Mouse (Mus musculus) embryonic stem cell, embryonic (primary cell): ENCODE measurements around the gene Ppdpf.

ENCODE experiments used
- CTCF ChIA-PET, 4 experiments: fragments of 300-600 bp in 2 of 4; fragments of 350-600 bp in 2 of 4; sonication (Branson Sonifier 250); formaldehyde crosslinking; loops; one replicate each; lab custom pipeline; 2022; ENCODE audit warnings: inconsistent platforms in 2 of 4; lab: Charles Lee
- POLR2A ChIA-PET, 4 experiments: fragments of 300-600 bp in 2 of 4; fragments of 350-600 bp in 2 of 4; sonication (Branson Sonifier 250); formaldehyde crosslinking; loops; one replicate each; lab custom pipeline; 2022; ENCODE audit warnings: antibody characterized with exemption in 4 of 4, inconsistent platforms in 1 of 4; lab: Charles Lee

Gene Ppdpf

DNA sequence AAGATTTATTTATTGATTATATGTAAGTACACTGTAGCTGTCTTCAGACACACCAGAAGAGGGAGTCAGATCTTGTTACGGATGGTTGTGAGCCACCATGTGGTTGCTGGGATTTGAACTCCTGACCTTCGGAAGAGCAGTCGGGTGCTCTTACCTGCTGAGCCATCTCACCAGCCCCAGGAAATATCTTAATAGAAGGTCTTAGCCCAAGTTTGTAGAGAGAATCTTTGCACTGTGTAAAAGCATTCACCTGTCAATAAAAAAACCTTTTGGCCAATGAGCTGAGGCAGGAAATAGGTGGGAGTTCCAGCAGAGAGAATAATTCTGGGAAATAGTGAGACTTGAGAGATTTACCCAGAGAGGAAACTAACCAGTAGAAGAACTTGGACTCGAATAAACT, 4.3 kb downstream of the Ppdpf start:
- POLR2A ChIA-PET = interaction anchor here in 2 of 4 experiments (1.1 to 1.5 kb wide), 4 partner anchors 22 to 410 kb away, joined by 3 to 5 read pairs (median 4); partner anchors contain the start of gene Fndc11 (in 1 of the 2)
- CTCF ChIA-PET = interaction anchor here in 1 of 4 experiments (0.7 kb wide), 1 partner anchor 22 kb away, joined by 4 read pairs; the partner anchor contains the start of gene Srms

DNA sequence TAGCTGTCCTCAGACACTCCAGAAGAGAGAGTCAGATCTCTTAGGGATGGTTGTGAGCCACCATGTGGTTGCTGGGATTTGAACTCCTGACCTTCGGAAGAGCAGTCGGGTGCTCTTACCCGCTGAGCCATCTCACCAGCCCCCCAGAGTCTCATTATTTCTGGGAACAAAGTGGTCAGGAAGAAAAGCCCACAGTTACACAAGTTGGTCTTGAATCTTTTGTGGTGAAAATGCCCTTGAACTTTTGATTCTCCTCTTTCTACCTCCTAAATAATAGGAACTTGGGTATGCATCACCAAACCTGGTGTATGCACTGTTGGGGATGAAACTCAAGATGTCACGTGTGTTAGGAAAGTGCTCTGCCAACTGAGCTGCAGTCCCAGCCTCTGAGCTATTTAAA, 4.9 kb downstream of the Ppdpf start:
- ChIA-PET CTCF (no interaction called here), POLR2A (interaction anchor here in 1 of 4 experiments (1.1 to 1.3 kb wide), 2 partner anchors 11 to 21 kb away, joined by 3 read pairs; partner anchors contain the start of genes Ptk6 and Srms)

GRCm38 (mm10) chr2:181193044-181193443, 6.0 kb downstream of the Ppdpf start:
- POLR2A ChIA-PET = interaction anchor here in 1 of 4 experiments (1.0 to 1.3 kb wide), 4 partner anchors 10 to 27 kb away, joined by 3 read pairs; partner anchors contain the start of genes Fndc11, Ptk6 and Srms
- CTCF ChIA-PET = interaction anchor here in 1 of 4 experiments (0.7 kb wide), 1 partner anchor 114 kb away, joined by 4 read pairs; no protein-coding TSS in a partner anchor

DNA sequence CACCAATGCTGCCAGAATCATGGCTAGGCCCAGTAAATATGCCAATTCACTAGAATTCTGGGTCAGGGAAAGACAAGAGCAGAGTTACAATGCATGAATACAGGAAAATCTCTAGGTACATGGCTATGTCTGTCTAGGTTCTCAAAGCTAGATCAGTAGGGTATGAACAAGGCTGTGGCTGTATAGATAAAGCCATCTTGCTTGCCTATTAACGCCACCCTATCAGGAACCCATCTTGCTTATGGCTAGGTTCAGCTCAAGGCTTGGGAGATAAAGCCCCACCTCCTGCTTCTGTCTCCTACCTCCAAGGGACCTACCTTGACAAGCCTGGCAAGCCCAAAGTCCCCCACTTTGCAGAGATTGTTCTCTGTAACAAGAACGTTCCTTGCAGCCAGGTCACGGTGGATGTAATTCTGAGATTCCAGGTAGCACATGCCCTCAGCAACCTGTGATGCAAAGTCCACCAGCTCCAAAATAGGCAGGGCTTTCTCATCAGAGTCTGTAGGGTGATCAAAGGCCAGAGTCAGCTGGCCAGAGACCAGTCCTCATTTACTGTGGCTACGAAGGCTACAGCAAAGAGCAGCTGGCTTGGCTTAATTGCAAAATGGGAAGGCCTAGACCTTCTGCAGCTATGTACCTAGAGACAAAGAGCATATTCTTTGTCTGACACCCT, 9.7 kb downstream of the Ppdpf start:
- ChIA-PET CTCF (interaction anchor here in 1 of 4 experiments (0.6 kb wide), 1 partner anchor 45 kb away, joined by 3 read pairs; the partner anchor contains the start of gene Helz2), POLR2A (interaction anchor here in 2 of 4 experiments (1.4 to 2.1 kb wide), 2 partner anchors 10 to 11 kb away, joined by 3 to 8 read pairs; partner anchors contain the start of gene Ppdpf (in 1 of the 2))

DNA sequence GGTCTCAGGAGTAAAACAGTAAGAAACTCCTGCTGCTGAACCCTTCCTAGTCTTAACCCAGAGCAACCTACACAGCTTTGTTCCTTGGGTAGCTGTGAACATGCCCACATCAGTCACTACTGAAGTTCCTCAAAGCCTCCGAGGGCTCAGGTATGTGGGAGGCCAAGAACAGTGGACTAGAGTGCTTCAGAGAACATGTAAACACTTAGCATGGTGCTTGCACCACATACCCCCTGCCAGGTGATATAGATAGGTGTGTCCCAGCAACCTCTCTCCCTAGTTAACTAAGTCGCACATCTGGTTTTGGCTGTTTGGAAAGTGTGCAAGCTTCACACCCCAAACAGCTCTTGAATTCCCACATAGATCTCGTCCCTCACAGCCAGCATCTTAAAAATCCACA, 14.6 kb downstream of the Ppdpf start:
- CTCF ChIA-PET = no interaction called here
- POLR2A ChIA-PET = interaction anchor here in 2 of 4 experiments (0.6 to 1.1 kb wide), 2 partner anchors 15 to 252 kb away, joined by 3 to 4 read pairs; partner anchors contain the start of gene Ppdpf (in 1 of the 2)

- ChIA-PET CTCF (interaction anchor here in 1 of 4 experiments (0.6 kb wide), 1 partner anchor 40 kb away, joined by 3 read pairs; the partner anchor contains the start of gene Helz2), POLR2A (interaction anchor here in 2 of 4 experiments (0.6 to 1.4 kb wide), 4 partner anchors 10 to 74 kb away, joined by 3 to 4 read pairs (median 3); partner anchors contain the start of gene Ppdpf (in 1 of the 2))
These were observed 15.4 kb downstream of the Ppdpf start, which contains the start of gene Ptk6 for GRCm38 (mm10) chr2:181202422-181202821. Ptk6 (minus strand) TSS chr2:181202789.

DNA sequence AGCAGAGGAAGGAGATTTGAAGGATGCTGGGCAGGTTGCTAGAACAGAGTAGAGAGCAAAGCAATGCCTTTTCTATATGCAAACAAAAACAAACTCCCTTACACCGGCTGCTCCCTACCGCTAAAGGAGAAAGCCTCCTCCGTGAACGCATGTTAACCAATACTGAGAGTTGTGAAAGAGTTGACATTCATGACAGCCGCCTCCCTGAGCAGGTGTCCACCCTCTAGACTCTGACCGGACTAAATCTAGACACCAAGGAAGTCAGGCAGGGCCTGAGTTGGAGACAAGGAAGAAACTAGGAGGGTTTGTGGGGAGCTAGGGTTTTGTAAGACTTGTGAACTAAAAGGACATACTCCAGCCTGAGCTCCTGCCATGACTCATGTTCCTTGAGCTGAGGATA, 15.8 kb downstream of the Ppdpf start:
- CTCF ChIA-PET = interaction anchor here in 1 of 4 experiments (0.6 kb wide), 2 partner anchors 39 to 47 kb away, joined by 3 to 4 read pairs; partner anchors contain the start of gene Helz2

DNA sequence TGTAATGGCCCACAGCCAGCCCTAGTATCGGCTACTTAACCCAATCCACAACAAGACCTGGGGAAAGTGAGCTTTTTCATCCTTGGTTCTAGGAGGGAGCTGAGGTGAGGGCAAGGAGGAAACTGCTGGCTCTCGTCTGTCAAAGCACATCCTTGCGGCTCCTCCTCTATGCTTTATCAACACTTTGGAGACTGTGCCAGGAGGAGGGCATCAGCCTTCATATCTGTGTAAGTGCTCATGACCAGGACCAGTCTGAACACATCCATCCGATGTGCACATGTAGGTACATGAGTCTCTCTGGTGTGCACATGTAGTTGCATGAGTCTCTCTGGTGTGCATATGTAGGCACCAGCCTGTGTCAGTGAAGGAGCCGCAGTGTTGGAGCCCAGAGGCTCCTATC, 18.6 kb downstream of the Ppdpf start:
- CTCF ChIA-PET = no interaction called here
- POLR2A ChIA-PET = interaction anchor here in 1 of 4 experiments (0.9 kb wide), 1 partner anchor 27 kb away, joined by 3 read pairs; no protein-coding TSS in a partner anchor

More for the DNA sequence above, 15.8 kb downstream of the Ppdpf start:
- POLR2A ChIA-PET = interaction anchor here in 2 of 4 experiments (0.6 to 1.4 kb wide), 4 partner anchors 9 to 74 kb away, joined by 3 to 4 read pairs (median 3); partner anchors contain the start of gene Ppdpf (in 1 of the 2)

DNA sequence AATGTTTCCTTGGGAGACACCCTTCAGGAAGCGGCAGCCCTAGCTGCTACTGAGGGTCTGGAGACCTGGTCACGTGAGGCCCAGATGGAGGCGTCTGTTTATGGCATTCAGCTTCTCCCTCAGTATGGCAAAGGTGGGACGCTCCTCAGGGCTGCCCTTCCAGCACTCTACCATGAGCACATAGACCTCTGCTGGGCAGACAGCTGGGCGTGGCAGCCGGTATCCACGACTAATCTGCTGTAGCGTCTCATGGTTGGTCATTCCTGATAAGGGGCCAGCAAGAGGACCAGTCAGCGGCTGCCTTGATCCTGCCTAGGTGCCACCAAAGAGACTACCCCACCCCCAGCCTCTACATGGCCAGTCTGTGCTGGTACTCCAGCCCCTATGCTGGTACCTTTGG, 19.1 kb downstream of the Ppdpf start:
- CTCF ChIA-PET = no interaction called here
- POLR2A ChIA-PET = interaction anchor here in 1 of 4 experiments (0.9 kb wide), 1 partner anchor 27 kb away, joined by 3 read pairs; no protein-coding TSS in a partner anchor

GRCm38 (mm10) chr2:181212389-181213020, 25.5 kb downstream of the Ppdpf start:
- POLR2A ChIA-PET = interaction anchor here in 3 of 4 experiments (0.7 to 5.0 kb wide), 11 partner anchors 9 to 107 kb away, joined by 3 to 34 read pairs (median 5); partner anchors contain the start of genes Ppdpf (in 2 of the 3), Fndc11 (in 1 of the 3), Ptk6 (in 1 of the 3) and Rtel1 (in 1 of the 3)
- CTCF ChIA-PET = interaction anchor here (0.8 to 1.5 kb wide), 8 partner anchors 13 to 95 kb away, joined by 3 to 5 read pairs (median 3); partner anchors contain the start of gene Ppdpf (in 2 of the 4)

- ChIA-PET POLR2A (interaction anchor here in 3 of 4 experiments (0.6 to 5.0 kb wide), 15 partner anchors 9 to 107 kb away, joined by 3 to 34 read pairs (median 4); partner anchors contain the start of genes Ppdpf (in 2 of the 3), Fndc11 (in 1 of the 3) and Rtel1 (in 1 of the 3)), CTCF (interaction anchor here (0.6 to 1.5 kb wide), 11 partner anchors 12 to 468 kb away, joined by 3 to 5 read pairs (median 3); partner anchors contain the start of gene Ppdpf (in 3 of the 4))
These were observed 26.0 kb downstream of the Ppdpf start, which contains the start of gene Srms for GRCm38 (mm10) chr2:181213021-181213445. Srms (minus strand) TSS chr2:181213185.

DNA sequence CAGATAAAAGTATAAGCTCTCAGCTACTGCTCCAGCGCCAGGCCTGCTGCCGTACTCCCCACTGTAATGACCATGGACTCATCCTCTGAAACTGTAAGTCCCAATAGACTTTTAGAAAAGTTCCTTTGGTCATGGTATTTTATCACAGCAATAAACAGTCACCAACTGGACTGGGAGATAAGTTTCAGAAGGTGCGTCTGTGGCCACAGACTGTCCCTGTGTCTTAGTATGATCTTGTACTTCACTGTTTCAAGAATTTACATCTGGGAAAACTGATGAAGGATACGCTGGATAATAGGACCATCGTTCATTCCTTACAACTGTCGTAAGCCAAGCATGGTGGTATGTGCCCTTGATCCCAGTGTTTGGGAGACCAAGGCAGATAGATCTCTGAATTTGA, 29.0 kb downstream of the Ppdpf start:
- ChIA-PET POLR2A (no interaction called here), CTCF (no interaction called here)

- POLR2A ChIA-PET = interaction anchor here (0.7 to 5.2 kb wide), 20 partner anchors 7 to 382 kb away, joined by 3 to 42 read pairs (median 6); partner anchors contain the start of genes Ppdpf (in 3 of the 4), Dnajc5 (in 1 of the 4), Rtel1 (in 1 of the 4) and Srms (in 1 of the 4)
- CTCF ChIA-PET = interaction anchor here in 3 of 4 experiments (0.6 to 2.1 kb wide), 7 partner anchors 10 to 353 kb away, joined by 3 to 17 read pairs (median 3); partner anchors contain the start of gene Ppdpf (in 2 of the 3)
These were observed 31.9 kb downstream of the Ppdpf start for GRCm38 (mm10) chr2:181218881-181219485.

DNA sequence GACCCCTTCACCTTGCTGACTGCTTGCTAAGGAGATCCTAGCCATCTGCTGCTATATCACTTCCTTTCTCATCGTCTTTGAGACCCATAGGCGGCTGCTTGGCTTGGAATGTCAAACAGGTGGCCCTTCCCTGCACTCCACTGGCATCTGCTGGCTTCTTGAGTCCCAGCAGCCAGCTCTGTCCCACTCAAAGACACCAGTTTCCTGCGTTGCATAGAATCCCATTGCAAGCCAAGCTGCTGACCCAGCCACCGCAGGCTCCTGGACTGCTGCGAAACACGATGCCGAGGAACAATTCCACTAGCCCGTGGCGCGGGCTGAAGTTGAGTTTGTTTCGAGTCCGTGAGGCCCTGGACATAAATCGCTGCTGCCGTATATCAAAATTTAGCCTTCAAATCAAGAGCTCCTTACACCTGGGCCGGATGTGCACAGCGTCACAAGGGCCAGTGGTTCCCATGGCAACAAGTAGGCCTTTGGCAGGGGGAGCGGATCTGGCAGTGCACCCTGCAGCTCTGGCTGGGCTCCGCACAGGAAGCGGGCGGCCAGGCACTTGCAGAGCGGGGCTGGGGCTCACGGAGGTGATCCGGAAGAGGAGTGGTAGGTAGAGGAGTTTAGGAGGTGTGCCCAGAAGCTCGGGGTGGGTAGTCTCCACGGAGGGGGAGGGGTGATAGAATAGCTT, 32.6 kb downstream of the Ppdpf start, which contains the start of gene Fndc11:
TSS of gene Fndc11 (plus strand) at position 476 of the 679 bp plus-strand sequence.
- CTCF ChIA-PET = interaction anchor here (0.6 to 2.1 kb wide), 14 partner anchors 9 to 487 kb away, joined by 3 to 17 read pairs (median 4); partner anchors contain the start of gene Ppdpf (in 3 of the 4)

GRCm38 (mm10) chr2:181220361-181220760, 33.3 kb downstream of the Ppdpf start:
- ChIA-PET POLR2A (interaction anchor here in 3 of 4 experiments (0.6 to 5.2 kb wide), 26 partner anchors 9 to 381 kb away, joined by 3 to 42 read pairs (median 5); partner anchors contain the start of genes Ppdpf (in 3 of the 3), Dnajc5 (in 1 of the 3), Rtel1 (in 1 of the 3) and Srms (in 1 of the 3)), CTCF (interaction anchor here (0.6 to 2.1 kb wide), 12 partner anchors 8 to 486 kb away, joined by 3 to 17 read pairs (median 4); partner anchors contain the start of gene Ppdpf (in 3 of the 4))

More for the DNA sequence above, 32.6 kb downstream of the Ppdpf start, which contains the start of gene Fndc11:
- POLR2A ChIA-PET = interaction anchor here in 3 of 4 experiments (0.6 to 5.2 kb wide), 29 partner anchors 8 to 381 kb away, joined by 3 to 42 read pairs (median 4); partner anchors contain the start of genes Ppdpf (in 3 of the 3), Dnajc5 (in 1 of the 3), Rtel1 (in 1 of the 3) and Srms (in 1 of the 3)

- ChIA-PET CTCF (interaction anchor here in 2 of 4 experiments (0.6 to 1.0 kb wide), 2 partner anchors 12 to 418 kb away, joined by 3 read pairs; partner anchors contain the start of gene Srms (in 1 of the 2)), POLR2A (interaction anchor here in 2 of 4 experiments (0.6 to 1.1 kb wide), 2 partner anchors 9 to 18 kb away, joined by 3 to 7 read pairs; no protein-coding TSS in a partner anchor)
These were observed 37.9 kb downstream of the Ppdpf start for GRCm38 (mm10) chr2:181224994-181225393.
